Mouse (Mus musculus): ENCODE data around the gene Gm21425.
"Not testable (repeated sequence)": the region's sequence is repeated elsewhere in the genome, so short reads cannot be mapped to it uniquely, and the experiment has no call there.

The Gm21425 gene

GRCm38 (mm10) chrY:13161668-13162067 lies at the start of gene Gm21425:
Gm21425 (plus strand) TSS chrY:13161968.
- DNase-seq (ENCODE audit: extremely low spot score, low spot score) = not testable (repeated sequence)

- not testable (repeated sequence) for DNase-seq (ENCODE audit: extremely low spot score, low spot score)
Observed at GRCm38 (mm10) chrY:13133392-13133791, 28.4 kb upstream of the Gm21425 start, which contains the start of gene Gm21891. Gm21891 (minus strand) TSS chrY:13133492.

Data from neural tube, embryonic 10.5 days (tissue).